Mouse (Mus musculus) heart, embryonic 15.5 days (tissue): ENCODE data around the gene Gm44596. TPM values are rescaled to one million over a fixed set of nuclear protein-coding genes. Genes with fewer than 3 reads are reported as not detected.

Experiments
- ATAC-seq: fragments of 200-750 bp; cut with Nextera tagmentation; replicated peaks from 2 replicates; pipeline ENCODE4 v1.8.0; 2017; ENCODE audit warnings: low read depth, moderate TSS enrichment; ENCODE audit not compliant: insufficient number of reproducible peaks, insufficient read depth, low FRiP score
- H3K27ac ChIP-seq: fragments of 300-500 bp; sonication (generic); 2 replicates; pipeline ENCODE4 v1.5.1; 2015; ENCODE audit warnings: mild to moderate bottlenecking, inconsistent platforms
- H3K27me3 ChIP-seq: fragments of 300-500 bp; sonication (generic); 2 replicates; pipeline ENCODE4 v1.6.1; 2015; ENCODE audit warnings: inconsistent platforms
- H3K36me3 ChIP-seq: fragments of 300-500 bp; sonication (generic); 2 replicates; pipeline ENCODE4 v1.6.1; 2015; ENCODE audit warnings: mild to moderate bottlenecking, inconsistent platforms
- H3K4me1 ChIP-seq: fragments of 300-500 bp; sonication (generic); replicated peaks from 2 replicates; pipeline ENCODE4 v1.6.1; 2015; ENCODE audit warnings: inconsistent platforms
- H3K4me2 ChIP-seq: fragments of 300-500 bp; sonication (generic); 2 replicates; pipeline ENCODE4 v1.6.1; 2015; ENCODE audit warnings: inconsistent platforms, mild to moderate bottlenecking, moderate library complexity
- H3K4me3 ChIP-seq: fragments of 300-500 bp; sonication (generic); 2 replicates; pipeline ENCODE4 v1.5.1; 2015; ENCODE audit warnings: mild to moderate bottlenecking, inconsistent platforms
- H3K9ac ChIP-seq: fragments of 300-500 bp; sonication (generic); 2 replicates; pipeline ENCODE4 v1.6.1; 2015; ENCODE audit warnings: mild to moderate bottlenecking, inconsistent platforms
- H3K9me3 ChIP-seq: fragments of 300-500 bp; sonication (generic); replicated peaks from 2 replicates; pipeline ENCODE4 v1.6.1; 2016; ENCODE audit warnings: inconsistent platforms
- WGBS: fragments of 180-500 bp; shearing (Covaris S2); methylation state at CpG from one replicate; pipeline ENCODE4 v1.1.7; 2015; ENCODE audit warnings: mixed read lengths; 5-methylcytosine and 5-hydroxymethylcytosine counted together
- polyA plus RNA-seq: library from polyadenylated mRNA; unstranded; fragments of >200 nt; fragmentation: Nextera tagmentation; extraction: Ambion mirVana; gene quantifications from 2 replicates; pipeline ENCODE4 v1.2.1, GENCODE M21; 2015

Gm44596 gene
- polyA plus RNA-seq, 1 experiment from 2014 or later: not detected

DNA sequence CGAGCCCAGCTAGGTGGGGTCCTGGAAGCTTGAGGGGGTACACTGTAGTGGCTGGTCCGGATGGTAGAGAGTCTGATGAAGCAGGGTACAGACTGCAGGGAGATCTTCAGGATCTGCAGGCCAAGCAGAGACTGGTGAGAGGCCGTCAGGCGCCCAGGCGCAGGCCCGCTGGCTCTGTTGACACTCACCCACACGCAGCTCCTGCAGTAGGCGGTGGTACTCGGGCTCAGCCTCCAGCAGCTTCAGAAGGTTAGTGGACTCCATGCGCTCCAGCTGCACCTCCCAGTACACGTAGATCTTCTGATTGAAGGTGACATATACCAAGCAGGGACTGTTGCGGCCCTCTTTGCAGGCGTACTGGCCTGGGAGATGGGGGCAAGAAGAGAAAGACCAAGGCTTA lies 35.0 kb downstream of the Gm44596 start:
- no peak overlapping the region for H3K4me3 ChIP-seq
- no peak overlapping the region for H3K4me2 ChIP-seq
- H3K9ac ChIP-seq: no peak overlapping the region
- no peak overlapping the region for H3K27ac ChIP-seq
- H3K4me1 ChIP-seq: no peaks in the 10 kb centered on the region
- peaks cover 51% of the 10 kb centered on the region for H3K36me3 ChIP-seq
- no peaks in the 10 kb centered on the region for H3K27me3 ChIP-seq
- no peaks in the 10 kb centered on the region for H3K9me3 ChIP-seq
- WGBS: 92% methylated on average over 13 of the region's 13 CpGs
- no peak for ATAC-seq

GRCm38 (mm10) chr6:128411115-128411514 lies 35.8 kb downstream of the Gm44596 start:
- no peak for ATAC-seq
- H3K27ac ChIP-seq: no peak overlapping the region
- no peak overlapping the region for H3K9ac ChIP-seq
- WGBS: 22% methylated on average over 3 of the region's 3 CpGs
- no peaks in the 10 kb centered on the region for H3K9me3 ChIP-seq
- no peak overlapping the region for H3K4me3 ChIP-seq
- no peaks in the 10 kb centered on the region for H3K4me1 ChIP-seq
- H3K27me3 ChIP-seq: no peaks in the 10 kb centered on the region
- peaks cover 51% of the 10 kb centered on the region for H3K36me3 ChIP-seq
- no peak overlapping the region for H3K4me2 ChIP-seq

DNA sequence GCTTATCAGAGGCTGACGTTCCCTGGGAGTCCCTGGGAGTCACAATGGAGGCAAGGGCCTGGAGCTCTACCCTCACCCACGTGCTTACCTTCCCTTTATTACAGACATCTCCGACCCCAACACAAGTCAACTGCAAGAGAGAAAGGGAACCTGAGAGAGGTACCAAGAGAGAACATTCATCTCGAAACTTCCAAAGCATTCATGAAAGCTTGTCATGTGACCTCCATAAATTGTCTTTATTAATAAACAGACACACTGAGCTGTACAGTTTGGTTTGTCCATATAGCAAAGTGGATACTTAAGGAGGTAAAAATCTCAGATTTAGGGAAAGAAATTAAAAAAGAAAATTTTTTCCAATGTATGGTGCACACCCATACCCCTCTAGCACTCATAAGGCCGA lies 40.9 kb downstream of the Gm44596 start:
- ATAC-seq: no peak
- no peaks in the 10 kb centered on the region for H3K4me1 ChIP-seq
- H3K4me2 ChIP-seq: no peak overlapping the region
- no peaks in the 10 kb centered on the region for H3K27me3 ChIP-seq
- no peak overlapping the region for H3K9ac ChIP-seq
- 83% methylated on average over 5 of the region's 5 CpGs for WGBS
- no peak overlapping the region for H3K27ac ChIP-seq
- H3K9me3 ChIP-seq: no peaks in the 10 kb centered on the region
- peaks cover 18% of the 10 kb centered on the region for H3K36me3 ChIP-seq
- no peak overlapping the region for H3K4me3 ChIP-seq

DNA sequence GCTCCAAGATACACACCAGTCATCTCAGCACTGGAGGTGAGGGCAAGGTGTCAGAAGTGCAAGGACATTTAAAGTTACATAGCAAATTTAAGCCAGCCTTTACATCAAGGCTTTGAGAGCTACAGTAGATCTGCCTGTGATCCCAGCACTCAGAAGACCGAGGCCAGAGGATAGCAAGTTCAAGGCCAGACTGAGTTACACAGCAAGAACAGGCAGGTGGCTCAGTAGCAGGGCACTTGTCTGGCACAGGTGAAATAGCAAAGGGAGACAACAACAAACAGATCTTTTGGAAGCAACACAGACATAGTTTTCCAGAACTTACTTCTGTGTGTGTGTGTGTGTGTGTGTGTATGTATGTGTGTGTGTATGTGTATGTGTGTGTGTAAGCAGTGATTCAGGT lies 42.8 kb downstream of the Gm44596 start:
- Histone ChIP-seq H3K4me1 (no peaks in the 10 kb centered on the region), H3K9ac (no peak overlapping the region), H3K27ac (no peak overlapping the region), H3K4me2 (no peak overlapping the region), H3K36me3 (peaks cover 3% of the 10 kb centered on the region; the same call in 1 of the 2 replicates), H3K27me3 (no peaks in the 10 kb centered on the region), H3K9me3 (no peaks in the 10 kb centered on the region), H3K4me3 (no peak overlapping the region)
- 89% methylated on average over 1 of the region's 1 CpGs for WGBS
- no peak for ATAC-seq

GRCm38 (mm10) chr6:128421036-128421435 lies 45.7 kb downstream of the Gm44596 start:
- Histone ChIP-seq H3K27ac (peak overlapping the region; percentile 2; the same call in 1 of the 2 replicates), H3K27me3 (no peaks in the 10 kb centered on the region), H3K36me3 (no peaks in the 10 kb centered on the region), H3K4me3 (no peak overlapping the region), H3K4me1 (peaks cover 7% of the 10 kb centered on the region), H3K9me3 (no peaks in the 10 kb centered on the region), H3K4me2 (no peak overlapping the region), H3K9ac (no peak overlapping the region)
- WGBS: 44% methylated on average over 2 of the region's 2 CpGs
- no peak for ATAC-seq

DNA sequence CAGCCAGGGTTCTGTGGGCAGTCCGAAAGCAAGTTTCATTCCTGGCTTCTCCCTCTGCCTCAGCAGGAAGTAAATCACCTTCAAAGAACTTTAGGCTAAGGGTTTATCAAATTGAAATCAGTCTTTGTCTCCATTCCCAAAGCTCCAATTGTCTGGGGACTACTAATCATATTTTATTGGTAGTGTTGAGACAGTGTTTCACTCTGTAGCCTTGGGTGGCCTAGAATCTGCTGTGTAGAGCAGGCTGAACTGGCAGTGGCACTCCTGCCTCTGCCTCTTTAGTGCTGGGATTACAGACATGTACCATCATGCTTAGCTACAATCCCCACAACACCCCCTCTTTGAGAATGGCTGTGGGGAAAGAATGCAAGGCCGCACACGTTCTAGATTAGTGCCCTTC lies 46.2 kb downstream of the Gm44596 start:
- Histone ChIP-seq H3K9ac (no peak overlapping the region), H3K4me2 (no peak overlapping the region), H3K9me3 (no peaks in the 10 kb centered on the region), H3K4me3 (no peak overlapping the region), H3K4me1 (peaks cover 7% of the 10 kb centered on the region), H3K27me3 (no peaks in the 10 kb centered on the region), H3K36me3 (no peaks in the 10 kb centered on the region), H3K27ac (0 out of 2 replicates have a peak overlapping the region, but pooled peaks have one; percentile 2)
- 84% methylated on average over 3 of the region's 3 CpGs for WGBS
- ATAC-seq: no peak

DNA sequence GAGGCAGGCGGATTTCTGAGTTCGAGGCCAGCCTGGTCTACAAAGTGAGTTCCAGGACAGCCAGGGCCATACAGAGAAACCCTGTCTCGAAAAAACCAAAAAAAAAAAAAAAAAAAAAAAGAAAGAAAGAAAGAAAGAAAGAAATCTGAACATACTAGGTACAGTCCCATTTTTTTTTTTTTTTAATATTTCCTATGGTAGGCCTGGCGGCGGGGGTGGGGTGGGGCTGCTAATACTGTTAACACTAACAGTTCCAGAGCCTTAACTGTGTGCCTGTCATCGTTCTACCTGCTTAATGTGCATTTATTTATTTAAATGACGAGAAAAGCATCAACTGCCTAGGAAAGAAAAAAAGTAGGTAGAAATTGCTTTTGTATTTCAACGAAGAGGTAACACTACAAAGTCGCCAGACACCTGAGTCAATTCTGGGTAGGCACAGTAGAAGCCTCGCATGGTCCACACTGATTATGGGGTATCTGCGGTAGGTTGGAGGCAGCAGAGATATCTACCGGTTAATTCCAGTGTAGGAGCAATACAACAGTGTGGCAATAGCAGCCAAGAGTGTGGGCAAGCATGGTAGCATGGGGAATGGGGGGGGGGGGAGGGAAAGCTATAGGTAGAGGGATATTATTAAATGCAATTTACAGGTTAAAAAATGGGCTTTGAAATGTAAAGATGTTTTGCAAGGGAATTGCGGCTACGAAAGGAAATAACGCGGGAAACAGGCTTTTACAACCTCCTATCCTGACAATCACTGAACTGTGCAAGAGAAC lies 48.4 kb downstream of the Gm44596 start:
- peaks cover 6% of the 10 kb centered on the region; the same call in 1 of the 2 replicates for H3K36me3 ChIP-seq
- 0 out of 2 replicates have a peak, but pooled peaks have one; percentile 1 for ATAC-seq
- H3K4me2 ChIP-seq: peak overlapping the region; percentile 75
- H3K27me3 ChIP-seq: no peaks in the 10 kb centered on the region
- peak overlapping the region; percentile 69 for H3K4me3 ChIP-seq
- peak overlapping the region; percentile 94 for H3K27ac ChIP-seq
- peak overlapping the region; percentile 65 for H3K9ac ChIP-seq
- peaks cover 7% of the 10 kb centered on the region for H3K4me1 ChIP-seq
- H3K9me3 ChIP-seq: no peaks in the 10 kb centered on the region
- 43% methylated on average over 15 of the region's 16 CpGs for WGBS

DNA sequence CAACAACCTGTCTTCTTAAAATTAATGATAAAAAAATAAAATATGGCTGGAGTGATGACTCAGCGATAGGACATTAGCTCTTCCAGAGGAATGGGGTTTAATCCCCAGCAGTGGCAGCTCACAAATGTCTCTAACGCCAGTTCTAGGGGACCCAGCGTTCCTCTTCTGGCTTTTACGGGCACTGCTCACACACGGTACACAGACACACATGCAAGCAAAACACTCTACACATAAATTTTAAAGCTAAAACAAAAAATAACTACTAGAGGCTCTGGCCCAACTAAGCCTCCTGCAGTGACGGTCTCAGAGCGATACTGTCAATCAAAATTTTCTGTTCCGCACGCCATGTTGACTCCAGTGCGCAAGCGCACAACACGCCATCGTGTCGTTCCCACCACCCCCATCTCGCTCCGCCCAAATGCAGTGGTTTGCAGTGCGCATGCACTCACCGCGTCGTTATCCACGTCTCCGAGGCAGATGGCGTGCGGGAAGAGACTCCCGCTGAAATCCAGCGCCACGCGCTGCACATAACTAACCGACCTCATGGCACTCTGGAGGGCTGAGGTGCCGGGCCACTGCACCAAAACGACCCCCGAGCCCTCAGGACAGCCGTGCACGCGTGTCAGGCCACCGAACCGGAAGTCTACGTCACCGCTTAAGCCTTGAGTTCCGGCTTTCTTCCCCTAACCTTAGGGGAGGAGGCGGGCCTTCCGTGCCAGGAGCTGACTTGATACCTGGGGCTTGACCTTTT lies 49.1 kb downstream of the Gm44596 start, which contains the start of gene Itfg2:
TSS of gene Itfg2 (minus strand) at position 663 of the 751 bp plus-strand sequence.
- peak within 1 kb of the TSS; percentile 73 for H3K9ac ChIP-seq
- peak; percentile 94 for ATAC-seq
- WGBS: 0% methylated on average over 42 of the region's 42 CpGs

GRCm38 (mm10) chr6:128425046-128425445 lies 49.7 kb downstream of the Gm44596 start:
- H3K27ac ChIP-seq: peak overlapping the region; percentile 94
- 23% methylated on average over 9 of the region's 9 CpGs for WGBS
- H3K36me3 ChIP-seq: peaks cover 18% of the 10 kb centered on the region
- H3K4me1 ChIP-seq: peaks cover 10% of the 10 kb centered on the region
- H3K4me3 ChIP-seq: peak overlapping the region; percentile 69
- no peaks in the 10 kb centered on the region for H3K27me3 ChIP-seq
- ATAC-seq: no peak
- peak overlapping the region; percentile 73; the same call in 1 of the 2 replicates for H3K9ac ChIP-seq
- peak overlapping the region; percentile 75 for H3K4me2 ChIP-seq
- H3K9me3 ChIP-seq: no peaks in the 10 kb centered on the region

More for the DNA sequence above, 49.1 kb downstream of the Gm44596 start, which contains the start of gene Itfg2:
- Histone ChIP-seq H3K9me3 (no peaks in the 10 kb centered on the region), H3K4me1 (peaks cover 7% of the 10 kb centered on the region), H3K4me2 (peak within 1 kb of the TSS; percentile 75), H3K27ac (peak within 1 kb of the TSS; percentile 94), H3K36me3 (peaks cover 12% of the 10 kb centered on the region; the same call in 1 of the 2 replicates), H3K4me3 (peak within 1 kb of the TSS; percentile 69), H3K27me3 (no peaks in the 10 kb centered on the region)

GRCm38 (mm10) chr6:128427571-128427970 lies 52.3 kb downstream of the Gm44596 start:
- no peak overlapping the region for H3K27ac ChIP-seq
- peaks cover 41% of the 10 kb centered on the region for H3K36me3 ChIP-seq
- no peak overlapping the region for H3K9ac ChIP-seq
- H3K9me3 ChIP-seq: no peaks in the 10 kb centered on the region
- no peaks in the 10 kb centered on the region for H3K27me3 ChIP-seq
- no peak overlapping the region for H3K4me3 ChIP-seq
- ATAC-seq: no peak
- WGBS: 86% methylated on average over 5 of the region's 5 CpGs
- no peak overlapping the region for H3K4me2 ChIP-seq
- H3K4me1 ChIP-seq: peaks cover 17% of the 10 kb centered on the region

DNA sequence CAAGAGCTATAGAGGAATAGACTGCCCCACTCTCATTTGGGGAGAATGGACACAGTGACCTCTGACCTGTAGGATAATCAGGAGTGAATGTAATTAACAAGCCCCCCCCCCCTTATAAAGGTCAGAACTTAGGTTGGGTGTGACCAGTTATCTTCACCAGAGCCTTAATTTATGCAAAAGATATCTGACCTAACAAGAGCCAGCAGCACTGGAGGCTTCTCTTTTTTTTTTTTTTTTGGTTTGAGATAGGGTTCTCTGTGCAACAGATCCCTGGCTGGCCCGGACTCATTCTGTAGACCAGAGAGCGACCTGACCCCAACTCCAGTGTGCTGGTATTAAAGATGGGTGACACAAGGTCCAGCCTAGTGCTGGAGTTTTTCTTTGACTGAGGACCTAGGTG lies 54.0 kb downstream of the Gm44596 start:
- H3K4me3 ChIP-seq: no peak overlapping the region
- H3K27ac ChIP-seq: no peak overlapping the region
- 96% methylated on average over 2 of the region's 2 CpGs for WGBS
- no peak for ATAC-seq
- H3K9ac ChIP-seq: no peak overlapping the region
- H3K27me3 ChIP-seq: no peaks in the 10 kb centered on the region
- H3K36me3 ChIP-seq: peaks cover 59% of the 10 kb centered on the region
- H3K9me3 ChIP-seq: no peaks in the 10 kb centered on the region
- no peak overlapping the region for H3K4me2 ChIP-seq
- H3K4me1 ChIP-seq: peaks cover 24% of the 10 kb centered on the region
